Mouse (Mus musculus) hindlimb bud, embryonic 11.5 days (tissue): ENCODE measurements around the gene Nkapl.

Source experiments
- DNase-seq: peaks from one replicate; pipeline ENCODE4 v3.0.0-alpha.2; 2012; ENCODE audit warnings: low read depth, low spot score; ENCODE audit errors: extremely low spot score

The Nkapl gene

GRCm38 (mm10) chr13:21435476-21435875 is 32.8 kb downstream of the Nkapl start:
- no peak for DNase-seq

GRCm38 (mm10) chr13:21427631-21428030 is 40.7 kb downstream of the Nkapl start:
- DNase-seq: no peak

GRCm38 (mm10) chr13:21423301-21423700 is 45.0 kb downstream of the Nkapl start:
- DNase-seq: no peak

- DNase-seq: no peak
Observed at GRCm38 (mm10) chr13:21418865-21419264, 49.4 kb downstream of the Nkapl start.

GRCm38 (mm10) chr13:21417298-21418010 is 50.9 kb downstream of the Nkapl start:
- no peak for DNase-seq
